Mouse (Mus musculus) lung, adult 2 months (tissue): ENCODE data around the gene Tmem235. TPM values are rescaled to one million over a fixed set of nuclear protein-coding genes. Genes with fewer than 3 reads are reported as not detected.

Experiments used
- DNase-seq: peaks from one replicate; pipeline ENCODE4 v3.0.0; 2022
- H3K4me1 ChIP-seq: fragments of 200-500 bp; 2 replicates; pipeline ENCODE4 v1.6.1; 2011; ENCODE audit warnings: low read length; ENCODE audit not compliant: control insufficient read depth, insufficient read depth
- H3K4me3 ChIP-seq: fragments of 200-500 bp; replicated peaks from 2 replicates; pipeline ENCODE3; 2011; ENCODE audit warnings: low read depth, mild to moderate bottlenecking, control low read depth, low read length; ENCODE audit errors: extremely low read depth
- CTCF ChIP-seq: fragments of 200-500 bp; IDR thresholded peaks from 2 replicates; pipeline ENCODE4 v1.5.1; 2011; ENCODE audit warnings: mild to moderate bottlenecking, low read length, control low read depth; ENCODE audit not compliant: insufficient read depth
- POLR2A ChIP-seq: fragments of 200-500 bp; IDR thresholded peaks from 2 replicates; pipeline ENCODE4 v1.6.1; 2011; ENCODE audit warnings: low read depth, mild to moderate bottlenecking, control low read depth, low read length, borderline replicate concordance; ENCODE audit errors: extremely low read depth
- WGBS: fragments of 180-500 bp; shearing (Covaris S2); methylation state at CpG from one replicate; pipeline ENCODE4 v1.1.7; 2018; 5-methylcytosine and 5-hydroxymethylcytosine counted together
- polyA plus RNA-seq: library from polyadenylated mRNA; depleted of rRNA; stranded (reverse); fragments of >200 nt; gene quantifications from 2 replicates; pipeline ENCODE4 v1.2.3, GENCODE M21; 2012

Tmem235 gene
- polyA plus RNA-seq, 1 experiment = not detected

- TF ChIP-seq POLR2A (no peak), CTCF (no peak)
- WGBS = 42% methylated on average over 5 of the region's 5 CpGs
- no peak for DNase-seq
- H3K4me3 ChIP-seq = no peak overlapping the region
- peaks cover 6% of the 10 kb centered on the region for H3K4me1 ChIP-seq
These were observed 13.9 kb upstream of the Tmem235 start for GRCm38 (mm10) chr11:117846640-117847039.

GRCm38 (mm10) chr11:117847593-117848215 is 12.8 kb upstream of the Tmem235 start:
- Histone ChIP-seq H3K4me3 (no peak overlapping the region), H3K4me1 (peaks cover 6% of the 10 kb centered on the region)
- 56% methylated on average over 7 of the region's 7 CpGs for WGBS
- DNase-seq = no peak
- no peak for TF ChIP-seq POLR2A
- no peak for TF ChIP-seq CTCF

- peaks cover 6% of the 10 kb centered on the region for H3K4me1 ChIP-seq
- 3% methylated on average over 19 of the region's 19 CpGs for WGBS
- DNase-seq = no peak
- peak; percentile 28; the same call in 1 of the 2 replicates for TF ChIP-seq POLR2A
- TF ChIP-seq CTCF = no peak
- peak overlapping the region; percentile 83 for H3K4me3 ChIP-seq
These were observed 12.1 kb upstream of the Tmem235 start for GRCm38 (mm10) chr11:117848271-117848984.

GRCm38 (mm10) chr11:117848985-117849671 is 11.4 kb upstream of the Tmem235 start, which contains the start of gene Birc5:
Birc5 (plus strand) TSS chr11:117849251.
- Histone ChIP-seq H3K4me1 (peaks cover 6% of the 10 kb centered on the region), H3K4me3 (peak within 1 kb of the TSS; percentile 83)
- WGBS = under 1% methylated on average over 51 of the region's 51 CpGs
- no peak for TF ChIP-seq CTCF
- peak; percentile 90 for TF ChIP-seq POLR2A
- peak; percentile 93 for DNase-seq

GRCm38 (mm10) chr11:117852875-117853274 is 7.7 kb upstream of the Tmem235 start:
- TF ChIP-seq POLR2A (no peak), CTCF (no peak)
- 80% methylated on average over 3 of the region's 3 CpGs for WGBS
- no peak overlapping the region for H3K4me3 ChIP-seq
- H3K4me1 ChIP-seq = peaks cover 6% of the 10 kb centered on the region
- no peak for DNase-seq

GRCm38 (mm10) chr11:117854241-117854640 is 6.3 kb upstream of the Tmem235 start:
- Histone ChIP-seq H3K4me3 (no peak overlapping the region), H3K4me1 (no peaks in the 10 kb centered on the region; the same call in 1 of the 2 replicates)
- TF ChIP-seq POLR2A (no peak), CTCF (no peak)
- no peak for DNase-seq
- WGBS = 91% methylated on average over 9 of the region's 9 CpGs

GRCm38 (mm10) chr11:117855360-117855759 is 5.2 kb upstream of the Tmem235 start:
- Histone ChIP-seq H3K4me1 (no peaks in the 10 kb centered on the region), H3K4me3 (no peak overlapping the region)
- 90% methylated on average over 5 of the region's 5 CpGs for WGBS
- TF ChIP-seq POLR2A = no peak
- TF ChIP-seq CTCF = no peak
- DNase-seq = no peak

GRCm38 (mm10) chr11:117855975-117856374 is 4.6 kb upstream of the Tmem235 start:
- TF ChIP-seq POLR2A = no peak
- no peak for TF ChIP-seq CTCF
- 67% methylated on average over 1 of the region's 1 CpGs for WGBS
- no peak overlapping the region for H3K4me3 ChIP-seq
- no peak for DNase-seq
- H3K4me1 ChIP-seq = no peaks in the 10 kb centered on the region

GRCm38 (mm10) chr11:117857462-117857861 is 3.1 kb upstream of the Tmem235 start:
- 96% methylated on average over 10 of the region's 10 CpGs for WGBS
- no peak for TF ChIP-seq POLR2A
- no peak for DNase-seq
- Histone ChIP-seq H3K4me3 (no peak overlapping the region), H3K4me1 (no peaks in the 10 kb centered on the region)

- TF ChIP-seq POLR2A (no peak), CTCF (no peak)
- Histone ChIP-seq H3K4me3 (no peak overlapping the region), H3K4me1 (no peaks in the 10 kb centered on the region)
- DNase-seq = no peak
- WGBS = 62% methylated on average over 3 of the region's 3 CpGs
These were observed 2.2 kb upstream of the Tmem235 start for GRCm38 (mm10) chr11:117858392-117858791.
